Mouse (Mus musculus) adrenal gland, adult 2 months (tissue): ENCODE data around the gene 4933407L21Rik. TPM values are rescaled to one million over a fixed set of nuclear protein-coding genes. Genes with fewer than 3 reads are reported as not detected.

Experiments
- DNase-seq: peaks from one replicate; pipeline ENCODE4 v3.0.0; 2021
- polyA plus RNA-seq: library from polyadenylated mRNA; depleted of rRNA; stranded (reverse); fragments of >200 nt; gene quantifications from 2 replicates; pipeline ENCODE4 v1.2.3, GENCODE M21; 2012
- total RNA-seq, 2 experiments: library from RNA; stranded (reverse); gene quantifications; 2 replicates each; pipeline ENCODE4 v1.2.3; 2021

4933407L21Rik gene
- total and polyA plus RNA-seq, 3 experiments, result 0.24 TPM; not detected in 2

DNA sequence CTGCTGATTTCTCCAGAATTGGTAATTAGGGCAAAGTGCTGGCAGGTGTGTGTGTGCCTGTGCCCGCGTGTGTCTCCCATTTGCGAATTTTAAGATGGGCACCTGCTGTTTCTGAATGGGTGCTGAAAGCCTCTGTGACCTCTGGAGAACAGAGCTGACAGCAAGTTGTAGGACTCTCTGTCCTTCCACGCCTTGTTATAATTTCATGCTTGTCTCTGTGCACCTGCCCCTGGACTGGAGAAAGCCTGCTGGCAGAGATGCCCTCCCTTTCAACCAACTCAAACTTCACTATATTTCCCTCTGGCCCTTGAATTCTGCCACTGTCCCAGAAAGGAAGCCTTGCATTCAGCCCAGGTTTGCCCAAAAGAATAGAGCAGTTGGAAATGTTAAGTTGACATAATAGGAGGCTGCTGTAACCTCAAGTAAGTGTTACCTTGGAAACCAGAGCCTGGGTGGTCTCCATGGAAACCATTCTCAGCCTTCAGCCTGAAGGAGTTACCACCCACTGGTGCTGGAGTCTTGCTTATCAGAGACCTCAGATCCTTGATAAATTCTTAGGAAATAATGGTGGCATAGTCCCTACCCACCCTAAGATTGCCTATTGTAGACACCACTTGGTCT, 11.3 kb upstream of the 4933407L21Rik start:
- no peak for DNase-seq

DNA sequence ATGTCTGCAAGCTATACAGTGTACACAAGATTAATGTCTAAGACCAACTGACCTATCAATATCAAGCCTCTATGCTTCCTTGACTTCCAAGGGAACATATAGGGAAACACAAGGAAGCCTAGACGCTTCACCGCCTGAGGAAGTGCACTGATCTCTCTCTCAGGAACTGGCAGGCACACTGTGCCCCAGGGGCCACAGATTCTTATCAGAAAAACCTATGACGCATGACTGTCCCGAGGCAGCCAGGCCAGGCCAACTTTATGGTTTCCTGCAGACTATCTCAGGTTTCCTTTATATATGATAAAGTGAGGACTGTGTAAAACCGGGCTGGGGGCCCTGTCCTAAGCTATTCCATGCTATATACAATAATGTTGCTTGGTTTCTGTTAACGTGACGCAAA, 8.7 kb upstream of the 4933407L21Rik start:
- DNase-seq, result no peak

- no peak for DNase-seq
These were observed 6.6 kb upstream of the 4933407L21Rik start for GRCm38 (mm10) chr1:85921725-85922124.

GRCm38 (mm10) chr1:85922127-85922864, 6.0 kb upstream of the 4933407L21Rik start:
- DNase-seq, result no peak

DNA sequence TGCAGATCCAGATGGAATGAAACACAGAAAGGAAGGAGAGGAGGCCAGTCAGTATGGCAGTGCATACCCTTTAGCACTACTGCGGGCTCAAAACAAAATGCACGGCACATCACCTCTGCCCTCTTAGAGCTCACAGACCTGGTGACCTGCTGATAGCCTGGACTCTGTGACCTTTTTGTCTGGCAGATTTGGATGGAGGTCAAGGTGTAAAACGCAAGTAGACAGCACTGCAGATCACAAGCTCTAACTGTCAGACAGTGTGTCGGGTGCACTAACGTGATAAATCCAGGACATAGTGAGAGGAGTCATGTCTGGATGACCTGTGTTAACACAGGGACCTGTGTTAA, 5.4 kb upstream of the 4933407L21Rik start:
- no peak for DNase-seq

GRCm38 (mm10) chr1:85925183-85925582, 3.1 kb upstream of the 4933407L21Rik start:
- no peak for DNase-seq

GRCm38 (mm10) chr1:85928688-85929065, 394 bp downstream of the 4933407L21Rik start:
- no peak for DNase-seq

- DNase-seq, result no peak
These were observed 1.1 kb downstream of the 4933407L21Rik start for GRCm38 (mm10) chr1:85929406-85929805.

DNA sequence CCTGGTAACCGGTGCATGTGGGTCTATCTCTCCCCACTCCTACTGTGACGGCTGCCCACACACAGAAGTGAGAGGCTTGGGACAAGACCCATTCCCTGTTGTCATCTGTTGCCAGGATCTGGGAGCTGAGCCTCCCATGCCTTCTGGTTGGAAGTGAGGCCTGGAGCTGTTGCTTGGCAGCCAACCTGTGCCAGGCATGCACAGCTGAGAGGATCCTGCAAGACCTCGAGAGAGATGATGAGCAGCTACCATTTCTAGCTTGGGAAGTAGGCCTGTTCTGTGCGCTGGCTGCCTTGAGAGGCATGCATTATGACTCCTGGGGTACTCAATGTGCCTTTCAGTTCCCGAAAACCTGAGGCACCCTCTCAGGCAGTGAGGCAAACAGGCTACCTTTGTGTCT, 2.9 kb downstream of the 4933407L21Rik start:
- DNase-seq, result no peak

DNA sequence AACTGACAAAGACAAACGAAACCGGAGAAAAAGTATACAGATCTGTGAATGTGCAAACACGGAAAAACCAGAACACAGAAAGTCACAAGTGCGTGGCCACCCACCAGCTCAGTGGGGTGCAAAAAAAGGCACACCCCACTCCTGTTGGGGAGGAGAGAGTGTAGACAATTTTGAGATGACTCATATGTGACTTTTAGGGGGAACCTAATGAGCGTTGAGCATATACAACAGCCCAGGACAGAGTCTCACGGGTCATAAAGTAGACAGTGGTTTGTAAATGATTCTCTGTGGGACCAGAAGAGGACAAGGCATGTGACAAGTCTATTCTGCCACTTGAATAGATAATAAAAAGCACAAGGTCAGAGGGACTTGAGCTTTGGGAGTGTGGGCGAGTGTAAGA, 4.9 kb downstream of the 4933407L21Rik start:
- no peak for DNase-seq

DNA sequence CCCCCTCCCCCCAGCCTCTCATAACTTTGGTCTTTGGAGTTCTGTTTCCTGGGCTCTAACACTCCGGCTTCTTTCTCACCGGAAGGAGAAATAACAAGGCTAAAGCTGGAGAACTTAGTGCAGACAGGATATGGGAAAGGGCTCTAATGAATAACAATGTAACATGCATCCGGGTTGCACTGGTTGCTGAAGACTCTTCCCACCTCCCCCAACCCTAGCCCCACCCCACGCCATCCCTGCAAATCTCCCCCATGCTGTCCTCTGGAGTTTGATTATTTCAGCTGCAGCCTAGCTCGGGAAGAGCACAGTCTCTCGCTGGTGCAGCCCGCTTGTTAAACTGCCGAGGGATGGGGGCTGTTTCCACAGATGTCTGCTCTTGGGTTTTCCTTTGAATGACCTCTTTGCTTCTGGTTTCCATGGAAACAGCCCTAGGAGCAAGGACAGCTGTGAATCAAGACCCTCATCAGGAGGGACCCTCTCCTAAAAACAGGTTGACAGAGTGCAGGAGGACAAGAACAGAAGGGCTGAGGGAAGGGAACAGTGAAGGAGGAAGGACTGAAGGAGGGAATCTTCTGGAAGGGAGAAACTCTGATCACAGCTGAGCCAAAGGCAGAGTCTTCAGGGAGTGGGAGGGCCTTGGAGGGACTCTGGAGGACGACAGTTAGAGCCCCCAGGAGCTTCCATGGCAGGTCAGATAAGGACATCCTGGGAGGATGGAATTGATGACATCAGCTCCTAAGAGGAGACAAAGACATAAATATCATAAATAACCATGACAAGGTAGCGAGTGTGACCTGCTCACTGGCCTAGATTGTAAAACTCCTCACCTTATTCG, 5.6 kb downstream of the 4933407L21Rik start:
- DNase-seq, result no peak

DNA sequence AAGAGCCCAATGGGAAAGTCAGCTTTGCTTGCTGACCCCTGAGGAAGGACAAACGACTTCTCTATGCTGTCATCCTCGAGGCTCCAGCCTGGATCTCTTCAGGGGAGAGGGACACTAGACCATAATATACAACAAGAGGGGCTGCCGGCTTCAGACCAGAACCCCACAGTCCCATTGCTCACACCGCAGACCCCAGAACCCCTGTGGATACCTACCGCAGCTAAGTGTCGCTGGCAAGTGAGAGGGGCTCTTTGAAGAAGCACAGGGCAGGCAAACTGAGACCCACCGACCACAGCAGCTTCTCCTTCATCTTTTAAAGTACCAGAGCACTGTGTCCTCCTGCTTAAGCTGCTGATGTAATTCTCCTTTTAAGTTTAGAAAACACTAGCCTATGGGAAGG, 6.3 kb downstream of the 4933407L21Rik start:
- DNase-seq, result no peak

GRCm38 (mm10) chr1:85935148-85935852, 7.0 kb downstream of the 4933407L21Rik start:
- DNase-seq, result peak; percentile 67

GRCm38 (mm10) chr1:85936265-85936664, 8.0 kb downstream of the 4933407L21Rik start:
- no peak for DNase-seq

DNA sequence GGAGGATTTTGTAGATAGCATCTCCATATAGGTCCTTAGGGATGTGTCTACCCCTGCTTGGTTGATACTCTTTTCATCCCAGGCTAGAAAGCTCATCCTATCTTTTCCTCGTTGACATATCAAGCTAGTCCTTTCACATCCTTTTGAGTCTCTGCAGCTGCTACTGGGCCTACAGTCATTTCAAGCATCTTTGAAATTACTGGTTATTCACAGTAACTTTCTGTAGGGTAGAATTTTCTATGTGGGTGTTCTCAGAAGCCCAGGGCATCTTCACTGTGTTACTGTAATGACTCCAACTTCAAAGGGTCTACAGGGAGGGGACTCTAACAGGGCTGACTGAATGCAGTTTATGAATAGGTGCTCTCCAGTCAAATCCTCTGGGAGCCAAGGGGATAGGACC, 9.0 kb downstream of the 4933407L21Rik start:
- DNase-seq, result no peak

GRCm38 (mm10) chr1:85942318-85942717, 14.0 kb downstream of the 4933407L21Rik start:
- no peak for DNase-seq

GRCm38 (mm10) chr1:85949085-85949684, 20.9 kb downstream of the 4933407L21Rik start:
- DNase-seq, result no peak

- no peak for DNase-seq
These were observed 26.9 kb downstream of the 4933407L21Rik start for GRCm38 (mm10) chr1:85955150-85955549.

- DNase-seq, result peak; percentile 43
These were observed 29.0 kb downstream of the 4933407L21Rik start for GRCm38 (mm10) chr1:85957290-85957689.

DNA sequence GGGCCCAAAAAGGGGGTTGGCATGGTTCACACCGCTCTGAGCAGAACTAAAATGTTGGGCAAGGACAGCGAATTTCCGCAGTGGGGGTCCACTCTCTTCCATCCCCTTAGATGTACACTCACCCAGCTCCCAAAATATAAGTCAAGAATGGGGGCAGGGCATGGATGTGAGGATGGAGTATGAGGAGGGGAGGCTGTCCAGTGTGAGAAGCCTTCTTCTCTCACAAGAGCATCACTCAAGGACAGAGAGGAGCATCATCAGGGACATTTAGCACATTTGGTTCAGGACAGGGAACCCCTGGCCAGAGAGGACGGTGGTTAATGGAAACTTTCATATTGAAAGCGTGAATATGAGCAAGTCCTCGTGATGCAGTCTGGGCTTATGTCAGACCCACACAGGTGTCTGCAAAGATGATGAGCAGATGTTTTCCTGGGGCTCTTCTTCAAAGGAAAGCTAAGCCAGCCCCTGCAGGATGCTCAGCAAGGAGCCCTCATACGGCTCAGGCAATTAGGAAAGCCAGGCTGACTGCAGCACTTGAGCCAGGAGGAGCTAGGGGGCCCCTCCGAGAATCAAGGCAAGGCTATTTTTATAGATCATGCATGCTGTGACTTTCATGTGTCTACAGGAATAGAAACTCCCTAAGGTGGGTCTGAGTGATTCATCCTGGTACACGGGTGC, 29.8 kb downstream of the 4933407L21Rik start:
- no peak for DNase-seq

- DNase-seq, result no peak
These were observed 31.0 kb downstream of the 4933407L21Rik start for GRCm38 (mm10) chr1:85959129-85959888.
